Mouse (Mus musculus): ENCODE data around the gene Pwwp2b.

DNA sequence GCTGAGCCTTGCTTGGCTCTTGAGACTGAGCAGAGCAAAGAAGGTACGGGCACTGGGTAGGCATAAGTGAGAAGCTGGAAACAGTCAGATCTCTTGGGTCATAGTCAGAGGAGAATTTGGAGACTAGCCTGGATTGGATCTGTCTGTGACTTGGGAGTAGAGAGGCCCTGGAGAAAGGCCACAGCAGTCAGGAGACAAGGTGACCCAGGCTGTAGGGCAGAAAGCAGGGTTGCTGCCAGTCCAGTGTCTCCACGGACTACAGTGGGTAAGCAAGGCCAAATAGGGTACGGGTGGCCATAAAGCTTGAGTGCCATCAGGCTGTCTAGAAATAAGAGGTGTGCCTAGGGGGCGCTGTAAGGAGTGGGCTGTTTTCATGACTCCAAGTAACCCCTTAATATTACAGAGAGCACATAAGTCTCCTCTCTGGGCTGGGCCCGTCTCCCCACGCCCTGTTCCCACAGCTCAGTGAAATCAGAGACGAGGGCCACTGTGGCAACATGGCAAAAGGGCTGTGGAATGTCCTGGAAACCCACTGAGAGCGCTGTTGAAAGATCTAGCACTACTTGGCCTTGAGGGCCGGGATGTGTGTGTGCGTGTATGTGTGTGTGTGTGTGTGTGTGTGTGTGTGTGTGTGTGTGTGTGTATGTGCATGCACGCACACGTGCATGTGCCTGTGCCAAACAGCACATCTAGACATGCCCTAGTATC is 12.5 kb upstream of the Pwwp2b start:
- TF ChIP-seq CTCF (conservative IDR thresholded peaks at IDR 0.05; ENCODE audit: insufficient read depth, insufficient read length, low read depth, low read length) (no peak), POLR2A (IDR thresholded peaks at IDR 0.05; ENCODE audit: low read depth, low read length) (no peak)

Measured in kidney, adult 2 months (tissue).